Mouse (Mus musculus) lung, postnatal 0 days (tissue): ENCODE results near the gene Tuba1c. TPM values are rescaled to one million over a fixed set of nuclear protein-coding genes. Genes with fewer than 3 reads are reported as not detected.

Experiments used
- ATAC-seq: fragments of 200-750 bp; cut with Nextera tagmentation; 2 replicates; pipeline ENCODE4 v1.8.0; 2017; ENCODE audit warnings: moderate library complexity
- DNase-seq: peaks from one replicate; pipeline ENCODE4 v3.0.0-alpha.2; 2016; ENCODE audit warnings: low spot score
- H3K27ac ChIP-seq: fragments of 300-500 bp; sonication (generic); 2 replicates; pipeline ENCODE4 v1.5.1; 2014; ENCODE audit warnings: antibody characterized with exemption, mild to moderate bottlenecking, low read length, mixed read lengths
- H3K27me3 ChIP-seq: fragments of 300-500 bp; sonication (generic); replicated peaks from 2 replicates; pipeline ENCODE4 v1.6.1; 2014; ENCODE audit warnings: low read length, mixed read lengths; ENCODE audit not compliant: insufficient read depth
- H3K36me3 ChIP-seq: fragments of 300-500 bp; sonication (generic); 2 replicates; pipeline ENCODE4 v1.6.1; 2014; ENCODE audit warnings: low read length, mixed read lengths; ENCODE audit not compliant: insufficient read depth
- H3K4me1 ChIP-seq: fragments of 300-500 bp; sonication (generic); 2 replicates; pipeline ENCODE4 v1.6.1; 2014; ENCODE audit warnings: antibody characterized with exemption, low read depth, low read length, mixed read lengths; ENCODE audit not compliant: insufficient read depth
- H3K4me2 ChIP-seq: fragments of 300-500 bp; sonication (generic); replicated peaks from 2 replicates; pipeline ENCODE4 v1.6.1; 2014; ENCODE audit warnings: low read depth, mild to moderate bottlenecking, low read length, moderate library complexity, mixed read lengths
- H3K4me3 ChIP-seq: fragments of 300-500 bp; sonication (generic); 2 replicates; pipeline ENCODE4 v1.5.1; 2014; ENCODE audit warnings: low read depth, low read length
- H3K9ac ChIP-seq: fragments of 300-500 bp; sonication (generic); replicated peaks from 2 replicates; pipeline ENCODE4 v1.6.1; 2014; ENCODE audit warnings: low read depth, mild to moderate bottlenecking
- H3K9me3 ChIP-seq: fragments of 300-500 bp; sonication (generic); 2 replicates; pipeline ENCODE4 v1.6.1; 2016; ENCODE audit warnings: low read length, mixed read lengths
- CTCF ChIP-seq: IDR thresholded peaks from 2 replicates; pipeline ENCODE4 v1.5.1; 2016; ENCODE audit warnings: antibody characterized with exemption, mild to moderate bottlenecking
- EP300 ChIP-seq: IDR thresholded peaks from 2 replicates; pipeline ENCODE4 v1.6.1; 2016; ENCODE audit warnings: antibody characterized with exemption, mild to moderate bottlenecking, control low read depth
- WGBS: fragments of 180-500 bp; shearing (Covaris S2); extraction: QIAGEN DNeasy Blood & Tissue Kit; methylation state at CpG from one replicate; pipeline ENCODE4 v1.1.7; 2014; 5-methylcytosine and 5-hydroxymethylcytosine counted together
- polyA plus RNA-seq: library from polyadenylated mRNA; unstranded; fragments of >200 nt; fragmentation: Nextera tagmentation; extraction: Ambion mirVana; gene quantifications from 2 replicates; pipeline ENCODE4 v1.2.1, GENCODE M21; 2015

Gene Tuba1c
- polyA plus RNA-seq, 1 experiment from 2014 or later = 45.1 TPM

GRCm38 (mm10) chr15:99017355-99017761 is 12.3 kb upstream of the Tuba1c start:
- no peak overlapping the region for H3K9ac ChIP-seq
- no peak overlapping the region for H3K4me2 ChIP-seq
- H3K27ac ChIP-seq = no peak overlapping the region
- no peaks in the 10 kb centered on the region for H3K27me3 ChIP-seq
- WGBS = 78% methylated on average over 8 of the region's 8 CpGs
- no peaks in the 10 kb centered on the region for H3K9me3 ChIP-seq
- no peak for ATAC-seq
- no peak for DNase-seq
- TF ChIP-seq CTCF (no peak), EP300 (no peak)
- no peaks in the 10 kb centered on the region for H3K4me1 ChIP-seq
- no peak overlapping the region for H3K4me3 ChIP-seq
- H3K36me3 ChIP-seq = no peaks in the 10 kb centered on the region

DNA sequence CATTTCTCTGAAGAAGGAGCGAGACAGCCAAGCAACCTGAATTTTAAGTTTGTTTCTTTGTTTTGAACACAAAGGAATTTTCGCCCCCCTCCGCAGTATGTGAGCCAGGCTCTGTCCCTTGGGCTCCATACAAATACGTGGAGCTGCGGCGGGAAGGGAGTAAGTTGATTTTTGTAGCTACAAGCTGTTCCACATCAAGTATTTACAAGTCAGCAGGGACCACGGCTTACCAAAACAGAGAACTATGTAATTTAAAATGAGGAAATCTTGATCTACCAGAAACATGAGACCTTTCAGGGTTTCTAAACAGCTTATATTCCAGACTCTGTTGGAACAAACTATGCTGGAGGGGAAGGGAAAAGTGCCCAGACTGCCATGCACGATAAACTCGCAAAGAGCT is 11.7 kb upstream of the Tuba1c start:
- H3K9me3 ChIP-seq = no peaks in the 10 kb centered on the region
- H3K4me2 ChIP-seq = no peak overlapping the region
- WGBS = 65% methylated on average over 9 of the region's 9 CpGs
- no peak for ATAC-seq
- no peak overlapping the region for H3K4me3 ChIP-seq
- no peak for DNase-seq
- H3K27me3 ChIP-seq = no peaks in the 10 kb centered on the region
- H3K9ac ChIP-seq = no peak overlapping the region
- no peaks in the 10 kb centered on the region for H3K36me3 ChIP-seq
- TF ChIP-seq CTCF (no peak), EP300 (no peak)
- no peak overlapping the region for H3K27ac ChIP-seq
- no peaks in the 10 kb centered on the region for H3K4me1 ChIP-seq

DNA sequence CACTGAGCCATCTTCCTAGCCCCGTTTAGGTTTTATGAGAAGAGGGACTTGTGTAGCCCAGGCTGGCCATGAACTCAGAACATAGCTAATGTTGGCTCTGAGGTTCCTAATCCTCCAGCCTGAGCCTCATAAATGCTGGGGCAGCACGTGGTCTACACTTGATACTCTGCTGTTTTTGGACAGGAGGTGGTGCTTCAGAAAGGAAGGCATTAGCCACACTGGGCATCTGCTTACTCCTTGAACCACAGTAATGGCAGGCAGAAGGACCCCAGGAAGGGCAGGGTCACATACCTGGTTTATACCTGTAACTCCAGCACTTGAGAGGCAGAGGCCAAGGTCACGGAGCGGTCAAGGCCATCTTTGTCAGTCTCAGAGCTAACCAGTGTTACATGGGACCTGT is 11.1 kb upstream of the Tuba1c start:
- Histone ChIP-seq H3K4me3 (no peak overlapping the region), H3K27ac (no peak overlapping the region), H3K9ac (no peak overlapping the region), H3K27me3 (no peaks in the 10 kb centered on the region), H3K4me1 (no peaks in the 10 kb centered on the region), H3K4me2 (no peak overlapping the region), H3K36me3 (no peaks in the 10 kb centered on the region), H3K9me3 (no peaks in the 10 kb centered on the region)
- 80% methylated on average over 4 of the region's 4 CpGs for WGBS
- ATAC-seq (no peak), DNase-seq (no peak)
- TF ChIP-seq EP300 = no peak
- TF ChIP-seq CTCF = no peak

GRCm38 (mm10) chr15:99019436-99019835 is 10.3 kb upstream of the Tuba1c start:
- ATAC-seq (no peak), DNase-seq (no peak)
- H3K9me3 ChIP-seq = no peaks in the 10 kb centered on the region
- H3K4me2 ChIP-seq = 0 out of 2 replicates have a peak overlapping the region, but pooled peaks have one; percentile 15
- H3K9ac ChIP-seq = no peak overlapping the region
- 58% methylated on average over 8 of the region's 8 CpGs for WGBS
- H3K4me1 ChIP-seq = no peaks in the 10 kb centered on the region
- H3K27me3 ChIP-seq = no peaks in the 10 kb centered on the region
- TF ChIP-seq EP300 (no peak), CTCF (no peak)
- H3K4me3 ChIP-seq = no peak overlapping the region
- no peak overlapping the region for H3K27ac ChIP-seq
- no peaks in the 10 kb centered on the region for H3K36me3 ChIP-seq

- no peak overlapping the region for H3K4me3 ChIP-seq
- ATAC-seq (no peak), DNase-seq (no peak)
- H3K27ac ChIP-seq = no peak overlapping the region
- no peaks in the 10 kb centered on the region for H3K9me3 ChIP-seq
- no peak overlapping the region for H3K4me2 ChIP-seq
- H3K4me1 ChIP-seq = no peaks in the 10 kb centered on the region
- WGBS = 90% methylated on average over 4 of the region's 4 CpGs
- H3K27me3 ChIP-seq = no peaks in the 10 kb centered on the region
- H3K9ac ChIP-seq = no peak overlapping the region
- H3K36me3 ChIP-seq = no peaks in the 10 kb centered on the region
- TF ChIP-seq CTCF (no peak), EP300 (no peak)
These were observed 9.5 kb upstream of the Tuba1c start for GRCm38 (mm10) chr15:99020171-99020570.

- no peak for DNase-seq
- Histone ChIP-seq H3K4me1 (no peaks in the 10 kb centered on the region), H3K36me3 (no peaks in the 10 kb centered on the region), H3K9me3 (no peaks in the 10 kb centered on the region), H3K27ac (no peak overlapping the region), H3K4me3 (no peak overlapping the region), H3K4me2 (no peak overlapping the region), H3K9ac (no peak overlapping the region), H3K27me3 (no peaks in the 10 kb centered on the region)
- ATAC-seq = no peak
- no peak for TF ChIP-seq EP300
- TF ChIP-seq CTCF = no peak
- WGBS = 98% methylated on average over 7 of the region's 7 CpGs
These were observed 8.4 kb upstream of the Tuba1c start for GRCm38 (mm10) chr15:99021255-99021654.
